Mouse (Mus musculus): ENCODE measurements around the gene Unc13b.

- TF ChIP-seq CTCF (IDR thresholded peaks at IDR 0.05; ENCODE audit: borderline replicate concordance, extremely low read depth, insufficient read depth, insufficient read length) = peak; percentile 39; the same call in 1 of the 2 replicates
- TF ChIP-seq POLR2A (IDR thresholded peaks at IDR 0.05; ENCODE audit: borderline replicate concordance, extremely low read depth, insufficient read depth, insufficient read length, poor library complexity, severe bottlenecking) = peak; percentile 58; the same call in 1 of the 2 replicates
Observed at GRCm38 (mm10) chr4:43031237-43031995, 27.3 kb upstream of the Unc13b start, which contains the start of gene Stoml2.

All from brain, embryonic 14.5 days (tissue).